Mouse (Mus musculus): ENCODE measurements at regions not wholly inside any gene's neighbourhood (a gene's known extent, or its start where the extent isn't known, plus 50 kb on each side); places are given as distances from the start of the nearest gene placed in this dataset.

DNA sequence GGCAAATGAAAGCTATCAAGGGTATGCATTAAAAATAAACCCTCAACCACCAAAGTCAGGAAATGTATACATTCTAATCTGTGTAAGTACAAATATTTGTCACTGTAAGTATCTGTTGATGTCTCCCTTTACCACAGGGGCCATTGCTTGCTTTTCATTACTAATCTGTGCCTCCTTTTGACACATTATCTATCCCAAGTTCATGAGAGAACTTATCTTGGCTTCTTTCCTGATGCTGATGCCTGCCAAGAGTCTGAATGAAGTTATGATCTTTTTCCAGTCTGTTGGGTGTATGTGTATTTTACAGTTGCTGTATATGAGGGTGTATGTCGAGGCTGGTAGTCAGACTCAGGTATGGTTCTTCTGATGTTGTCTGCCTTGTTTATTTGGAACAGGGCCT is 165.0 kb upstream of the Pter start:
- WGBS, result 24% methylated on average over 1 of the region's 1 CpGs
- no peak overlapping the region for H3K27ac ChIP-seq (ENCODE audit: low read length)
- H3K4me3 ChIP-seq (ENCODE audit: low read length), result no peak overlapping the region
- ATAC-seq (ENCODE audit: low read depth), result no peak
- no peaks in the 10 kb centered on the region for H3K27me3 ChIP-seq (ENCODE audit: control insufficient read depth, insufficient read depth, low read depth, low read length)
- no peaks in the 10 kb centered on the region for H3K9me3 ChIP-seq (ENCODE audit: control insufficient read depth, low read length)
- H3K4me1 ChIP-seq (replicated peaks; ENCODE audit: control insufficient read depth, insufficient read depth, low read length), result no peaks in the 10 kb centered on the region
- no peaks in the 10 kb centered on the region for H3K36me3 ChIP-seq (ENCODE audit: control insufficient read depth, insufficient read depth, low read length)
- no peak overlapping the region for H3K4me2 ChIP-seq (ENCODE audit: low read depth, low read length)
- H3K9ac ChIP-seq (ENCODE audit: low read length), result no peak overlapping the region

DNA sequence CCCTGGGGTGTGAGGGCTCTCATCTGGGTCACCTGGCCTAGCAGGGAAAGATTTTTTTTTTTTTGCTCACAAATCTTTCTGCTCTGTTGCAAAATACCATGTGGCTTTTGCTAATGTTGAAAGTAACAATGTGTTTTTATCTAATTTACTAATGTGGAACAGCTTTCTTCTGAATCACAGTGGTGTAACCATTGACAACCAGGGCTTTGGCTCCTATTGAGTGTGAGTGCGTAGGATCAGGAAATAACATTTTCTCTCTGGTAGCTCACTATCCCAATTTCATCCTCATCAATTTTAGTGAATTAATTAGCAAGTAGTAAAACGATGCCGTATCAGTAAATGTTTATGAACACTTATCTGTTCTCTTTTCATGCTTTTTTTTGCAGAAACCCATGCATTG is 163.9 kb upstream of the Pter start:
- no peaks in the 10 kb centered on the region for H3K27me3 ChIP-seq (ENCODE audit: control insufficient read depth, insufficient read depth, low read depth, low read length)

DNA sequence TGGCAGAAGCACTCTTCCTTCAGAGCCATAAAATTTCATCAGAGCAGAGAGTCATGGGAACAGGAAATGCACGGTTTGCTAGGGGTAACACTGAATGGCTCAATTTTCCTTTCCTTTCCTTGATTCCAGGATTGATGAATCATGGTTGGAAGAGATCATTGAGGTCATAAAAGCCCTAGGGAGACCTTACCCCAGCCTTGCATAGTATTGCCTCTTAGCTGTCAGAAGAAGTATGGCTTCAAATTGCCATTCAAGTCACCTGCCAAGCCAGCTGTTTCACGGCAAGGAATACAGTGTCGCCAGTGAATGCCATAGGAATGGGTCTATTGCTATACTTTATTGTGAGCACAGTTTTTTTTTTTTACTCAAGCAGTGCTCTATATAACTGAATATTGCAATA is 162.4 kb upstream of the Pter start:
- Histone ChIP-seq H3K9me3 (ENCODE audit: control insufficient read depth, low read length) (no peaks in the 10 kb centered on the region), H3K4me2 (ENCODE audit: low read depth, low read length) (no peak overlapping the region), H3K4me1 (replicated peaks; ENCODE audit: control insufficient read depth, insufficient read depth, low read length) (no peaks in the 10 kb centered on the region), H3K27me3 (ENCODE audit: control insufficient read depth, insufficient read depth, low read depth, low read length) (no peaks in the 10 kb centered on the region), H3K27ac (ENCODE audit: low read length) (no peak overlapping the region), H3K9ac (ENCODE audit: low read length) (no peak overlapping the region), H3K36me3 (ENCODE audit: control insufficient read depth, insufficient read depth, low read length) (no peaks in the 10 kb centered on the region), H3K4me3 (ENCODE audit: low read length) (no peak overlapping the region)
- no peak for ATAC-seq (ENCODE audit: low read depth)
- 83% methylated on average over 3 of the region's 3 CpGs for WGBS

More for the DNA sequence above, 163.9 kb upstream of the Pter start:
- Histone ChIP-seq H3K36me3 (ENCODE audit: control insufficient read depth, insufficient read depth, low read length) (no peaks in the 10 kb centered on the region), H3K4me1 (replicated peaks; ENCODE audit: control insufficient read depth, insufficient read depth, low read length) (no peaks in the 10 kb centered on the region), H3K4me2 (ENCODE audit: low read depth, low read length) (no peak overlapping the region), H3K9ac (ENCODE audit: low read length) (no peak overlapping the region), H3K4me3 (ENCODE audit: low read length) (no peak overlapping the region), H3K27ac (ENCODE audit: low read length) (no peak overlapping the region), H3K9me3 (ENCODE audit: control insufficient read depth, low read length) (no peaks in the 10 kb centered on the region)
- 75% methylated on average over 3 of the region's 3 CpGs for WGBS
- ATAC-seq (ENCODE audit: low read depth), result no peak

DNA sequence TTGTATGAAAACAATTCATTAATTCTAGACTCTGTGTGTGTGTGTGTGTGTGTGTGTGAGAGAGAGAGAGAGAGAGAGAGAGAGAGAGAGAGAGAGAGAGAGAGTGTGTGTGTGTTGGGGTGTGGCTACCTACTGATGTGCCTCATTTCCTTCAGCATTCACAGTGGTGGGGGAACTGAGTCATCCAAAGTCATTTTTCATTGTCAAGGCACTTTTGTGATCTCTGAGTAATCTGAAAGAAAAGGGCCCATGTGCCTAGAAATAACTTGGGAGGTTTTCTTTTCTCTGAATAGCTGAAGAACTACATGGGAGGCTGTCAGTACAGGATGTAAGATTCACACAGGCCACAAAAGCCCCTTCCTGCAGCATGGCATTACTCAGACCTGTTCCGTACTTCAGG is 159.3 kb upstream of the Pter start:
- Histone ChIP-seq H3K4me2 (ENCODE audit: low read depth, low read length) (no peak overlapping the region), H3K36me3 (ENCODE audit: control insufficient read depth, insufficient read depth, low read length) (no peaks in the 10 kb centered on the region), H3K9ac (ENCODE audit: low read length) (no peak overlapping the region), H3K27me3 (ENCODE audit: control insufficient read depth, insufficient read depth, low read depth, low read length) (no peaks in the 10 kb centered on the region), H3K4me1 (replicated peaks; ENCODE audit: control insufficient read depth, insufficient read depth, low read length) (no peaks in the 10 kb centered on the region), H3K27ac (ENCODE audit: low read length) (no peak overlapping the region), H3K9me3 (ENCODE audit: control insufficient read depth, low read length) (no peaks in the 10 kb centered on the region), H3K4me3 (ENCODE audit: low read length) (no peak overlapping the region)
- 65% methylated on average over 1 of the region's 1 CpGs for WGBS
- ATAC-seq (ENCODE audit: low read depth), result no peak

DNA sequence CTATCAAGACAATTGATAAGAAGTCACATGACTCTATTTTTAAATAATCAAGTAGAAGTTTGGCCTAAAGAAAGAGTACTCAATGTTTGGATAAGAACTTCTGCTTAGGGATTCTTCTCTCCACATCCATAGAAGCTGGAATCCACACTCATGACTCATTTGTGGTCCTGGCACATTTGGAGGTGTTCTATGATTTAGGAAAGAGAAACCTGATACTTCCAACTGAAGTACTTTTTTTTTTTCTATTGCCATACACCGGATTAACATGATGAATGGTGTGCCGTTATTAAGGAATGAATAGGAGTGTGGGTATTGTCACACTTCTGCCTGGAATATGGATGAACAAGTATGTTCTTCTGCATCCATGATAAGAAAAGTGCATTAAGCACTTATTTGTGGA is 158.5 kb upstream of the Pter start:
- H3K9ac ChIP-seq (ENCODE audit: low read length), result no peak overlapping the region
- ATAC-seq (ENCODE audit: low read depth), result no peak
- H3K36me3 ChIP-seq (ENCODE audit: control insufficient read depth, insufficient read depth, low read length), result no peaks in the 10 kb centered on the region
- no peak overlapping the region for H3K27ac ChIP-seq (ENCODE audit: low read length)
- no peak overlapping the region for H3K4me3 ChIP-seq (ENCODE audit: low read length)
- no peaks in the 10 kb centered on the region for H3K9me3 ChIP-seq (ENCODE audit: control insufficient read depth, low read length)
- H3K27me3 ChIP-seq (ENCODE audit: control insufficient read depth, insufficient read depth, low read depth, low read length), result no peaks in the 10 kb centered on the region
- no peak overlapping the region for H3K4me2 ChIP-seq (ENCODE audit: low read depth, low read length)
- WGBS, result 65% methylated on average over 2 of the region's 2 CpGs
- H3K4me1 ChIP-seq (replicated peaks; ENCODE audit: control insufficient read depth, insufficient read depth, low read length), result no peaks in the 10 kb centered on the region

DNA sequence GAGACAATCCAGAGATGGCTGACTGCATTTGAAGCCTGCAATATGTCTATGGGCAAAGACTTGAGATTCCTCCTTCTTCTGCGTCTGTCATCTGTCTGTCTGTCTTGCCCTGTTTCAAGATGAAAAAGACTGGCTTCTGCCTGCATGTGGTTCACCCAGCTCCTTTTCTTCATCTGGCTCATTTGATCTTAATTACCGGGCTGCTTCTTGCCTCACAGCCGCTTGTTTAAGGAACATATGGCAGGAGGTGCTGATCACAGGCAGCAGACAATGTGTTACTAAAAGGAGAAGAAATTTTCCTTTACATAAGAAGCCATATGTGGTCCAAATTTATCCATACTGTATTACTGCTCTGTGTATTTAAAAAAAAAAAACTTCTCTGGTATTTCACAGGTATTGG is 147.0 kb upstream of the Pter start:
- Histone ChIP-seq H3K27ac (ENCODE audit: low read length) (no peak overlapping the region), H3K9me3 (ENCODE audit: control insufficient read depth, low read length) (no peaks in the 10 kb centered on the region), H3K4me3 (ENCODE audit: low read length) (no peak overlapping the region), H3K9ac (ENCODE audit: low read length) (no peak overlapping the region), H3K4me1 (replicated peaks; ENCODE audit: control insufficient read depth, insufficient read depth, low read length) (no peaks in the 10 kb centered on the region), H3K27me3 (ENCODE audit: control insufficient read depth, insufficient read depth, low read depth, low read length) (no peaks in the 10 kb centered on the region), H3K36me3 (ENCODE audit: control insufficient read depth, insufficient read depth, low read length) (no peaks in the 10 kb centered on the region), H3K4me2 (ENCODE audit: low read depth, low read length) (no peak overlapping the region)
- 51% methylated on average over 3 of the region's 3 CpGs for WGBS
- no peak for ATAC-seq (ENCODE audit: low read depth)

DNA sequence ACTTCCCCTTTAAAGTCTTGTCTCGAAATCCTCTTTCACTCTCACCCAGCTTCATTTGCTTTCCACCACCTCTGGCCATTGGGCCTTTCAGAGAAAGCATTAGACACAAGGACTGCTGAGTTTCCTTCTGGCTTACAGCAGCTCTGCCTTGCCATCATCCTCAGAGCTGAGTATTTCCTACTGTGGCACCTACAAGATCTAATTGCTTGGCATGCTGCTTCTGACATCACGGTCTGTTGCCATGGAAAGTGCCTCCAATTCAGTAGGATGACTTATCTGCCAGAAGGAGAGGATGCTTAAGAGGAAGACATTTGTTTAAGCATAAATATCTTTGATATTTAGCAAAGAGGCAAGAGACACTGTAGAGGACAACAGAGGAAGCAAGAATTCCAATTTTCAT is 146.1 kb upstream of the Pter start:
- Histone ChIP-seq H3K4me1 (replicated peaks; ENCODE audit: control insufficient read depth, insufficient read depth, low read length) (no peaks in the 10 kb centered on the region), H3K27me3 (ENCODE audit: control insufficient read depth, insufficient read depth, low read depth, low read length) (no peaks in the 10 kb centered on the region), H3K9ac (ENCODE audit: low read length) (no peak overlapping the region), H3K4me3 (ENCODE audit: low read length) (no peak overlapping the region), H3K4me2 (ENCODE audit: low read depth, low read length) (no peak overlapping the region), H3K36me3 (ENCODE audit: control insufficient read depth, insufficient read depth, low read length) (no peaks in the 10 kb centered on the region), H3K9me3 (ENCODE audit: control insufficient read depth, low read length) (no peaks in the 10 kb centered on the region), H3K27ac (ENCODE audit: low read length) (no peak overlapping the region)
- no peak for ATAC-seq (ENCODE audit: low read depth)
- WGBS, result 58% methylated on average over 2 of the region's 2 CpGs

DNA sequence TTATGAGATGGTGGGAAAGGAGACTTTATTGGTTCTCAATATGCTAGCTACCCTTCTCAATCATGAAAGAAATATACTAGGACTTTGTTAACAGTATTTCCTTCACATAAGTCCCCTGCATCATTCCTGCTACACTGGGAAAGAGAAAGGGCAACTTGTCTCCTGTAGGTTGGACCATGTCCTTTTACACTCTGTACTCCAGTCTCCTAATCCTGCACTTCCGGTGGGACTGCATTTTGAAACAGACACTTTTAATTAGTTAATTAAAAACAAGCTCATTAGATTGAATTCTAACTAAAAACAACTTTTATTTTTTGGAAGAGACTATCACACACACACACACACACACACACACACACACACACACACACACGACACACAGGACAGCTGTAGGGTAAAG is 131.2 kb upstream of the Pter start:
- no peaks in the 10 kb centered on the region for H3K36me3 ChIP-seq (ENCODE audit: control insufficient read depth, insufficient read depth, low read length)
- H3K4me1 ChIP-seq (replicated peaks; ENCODE audit: control insufficient read depth, insufficient read depth, low read length), result no peaks in the 10 kb centered on the region
- H3K9me3 ChIP-seq (ENCODE audit: control insufficient read depth, low read length), result no peaks in the 10 kb centered on the region
- H3K27ac ChIP-seq (ENCODE audit: low read length), result no peak overlapping the region
- H3K4me3 ChIP-seq (ENCODE audit: low read length), result no peak overlapping the region
- no peak overlapping the region for H3K9ac ChIP-seq (ENCODE audit: low read length)
- H3K27me3 ChIP-seq (ENCODE audit: control insufficient read depth, insufficient read depth, low read depth, low read length), result no peaks in the 10 kb centered on the region
- ATAC-seq (ENCODE audit: low read depth), result no peak
- H3K4me2 ChIP-seq (ENCODE audit: low read depth, low read length), result no peak overlapping the region
- 65% methylated on average over 2 of the region's 2 CpGs for WGBS

DNA sequence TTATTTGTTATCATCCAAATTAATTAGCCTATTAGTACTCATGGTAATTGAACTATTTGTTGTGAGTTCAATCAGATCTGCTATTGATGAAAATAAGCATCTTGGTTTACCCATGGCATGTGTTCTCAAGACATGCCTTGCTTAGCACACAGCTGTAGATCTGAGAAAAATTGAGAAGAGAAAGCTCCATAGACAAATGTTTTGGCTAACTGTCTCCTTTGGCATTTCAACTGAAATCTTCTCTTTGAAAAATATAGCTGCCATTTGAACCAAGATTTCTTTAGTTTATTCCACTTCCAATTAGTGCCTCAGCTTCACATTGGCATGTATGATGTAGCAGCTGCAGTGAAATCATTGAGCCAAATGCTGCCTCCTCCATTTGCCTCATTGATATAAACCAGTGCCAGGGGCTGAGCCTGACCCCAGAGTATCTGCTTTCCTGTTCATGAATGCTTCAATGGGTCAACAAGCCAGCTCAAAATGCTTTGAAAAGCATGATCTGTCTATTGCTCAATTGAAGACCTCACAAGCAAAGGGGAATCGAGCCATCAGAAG is 126.1 kb upstream of the Pter start:
- Histone ChIP-seq H3K9me3 (ENCODE audit: control insufficient read depth, low read length) (no peaks in the 10 kb centered on the region), H3K4me1 (replicated peaks; ENCODE audit: control insufficient read depth, insufficient read depth, low read length) (no peaks in the 10 kb centered on the region), H3K9ac (ENCODE audit: low read length) (no peak overlapping the region), H3K27me3 (ENCODE audit: control insufficient read depth, insufficient read depth, low read depth, low read length) (no peaks in the 10 kb centered on the region), H3K4me2 (ENCODE audit: low read depth, low read length) (no peak overlapping the region), H3K4me3 (ENCODE audit: low read length) (no peak overlapping the region), H3K36me3 (ENCODE audit: control insufficient read depth, insufficient read depth, low read length) (no peaks in the 10 kb centered on the region), H3K27ac (ENCODE audit: low read length) (no peak overlapping the region)
- no peak for ATAC-seq (ENCODE audit: low read depth)
- 53% methylated on average over 1 of the region's 1 CpGs for WGBS
